Mouse (Mus musculus) thymus, postnatal 14 days (tissue): Measurements from ENCODE around the gene Vwa7.
"Not testable (repeated sequence)": the region's sequence is repeated elsewhere in the genome, so short reads cannot be mapped to it uniquely, and the experiment has no call there.

Experiments
- DNase-seq: peaks from one replicate; pipeline ENCODE4 v3.0.0; 2021

Vwa7 gene

DNA sequence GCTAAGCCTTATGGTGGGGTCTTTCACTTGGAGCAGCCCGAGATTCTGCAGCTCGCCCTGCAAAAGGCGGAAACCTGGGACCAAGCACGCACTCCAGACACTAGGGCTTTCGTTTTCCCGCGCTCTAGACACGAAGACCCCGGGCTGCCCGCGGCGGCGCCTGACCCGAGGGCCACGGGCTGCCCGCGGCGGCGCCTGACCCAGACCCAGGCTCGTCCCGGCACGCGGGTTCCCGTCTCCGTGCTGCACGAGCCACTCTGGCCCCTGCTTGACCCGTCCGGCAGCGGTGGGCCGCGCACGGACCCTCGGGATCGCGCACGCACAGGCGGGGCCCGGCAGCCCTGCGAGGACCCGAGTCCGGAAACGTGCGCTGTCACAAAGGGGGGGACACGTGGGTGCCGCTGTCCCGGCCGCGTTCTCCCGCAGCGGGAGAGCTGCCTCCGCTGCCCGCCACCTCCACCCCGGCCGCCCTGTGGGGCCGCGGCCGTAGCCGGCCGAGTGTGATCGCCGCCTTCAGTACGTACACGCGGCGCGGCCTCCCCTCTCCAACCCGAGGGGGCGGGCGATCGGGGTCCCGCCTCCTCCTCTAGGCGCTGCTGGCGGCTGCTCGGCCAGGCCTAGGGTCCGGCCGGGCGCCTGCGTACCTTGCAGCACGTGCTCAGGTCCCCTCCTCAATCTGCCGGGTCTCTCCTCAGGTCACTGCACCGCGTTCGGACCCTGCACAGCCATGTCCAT is 15.5 kb upstream of the Vwa7 start, which contains the start of gene Vars:
Vars (plus strand) TSS at position 271 of the 735 bp plus-strand sequence.
- DNase-seq = peak; percentile 82

DNA sequence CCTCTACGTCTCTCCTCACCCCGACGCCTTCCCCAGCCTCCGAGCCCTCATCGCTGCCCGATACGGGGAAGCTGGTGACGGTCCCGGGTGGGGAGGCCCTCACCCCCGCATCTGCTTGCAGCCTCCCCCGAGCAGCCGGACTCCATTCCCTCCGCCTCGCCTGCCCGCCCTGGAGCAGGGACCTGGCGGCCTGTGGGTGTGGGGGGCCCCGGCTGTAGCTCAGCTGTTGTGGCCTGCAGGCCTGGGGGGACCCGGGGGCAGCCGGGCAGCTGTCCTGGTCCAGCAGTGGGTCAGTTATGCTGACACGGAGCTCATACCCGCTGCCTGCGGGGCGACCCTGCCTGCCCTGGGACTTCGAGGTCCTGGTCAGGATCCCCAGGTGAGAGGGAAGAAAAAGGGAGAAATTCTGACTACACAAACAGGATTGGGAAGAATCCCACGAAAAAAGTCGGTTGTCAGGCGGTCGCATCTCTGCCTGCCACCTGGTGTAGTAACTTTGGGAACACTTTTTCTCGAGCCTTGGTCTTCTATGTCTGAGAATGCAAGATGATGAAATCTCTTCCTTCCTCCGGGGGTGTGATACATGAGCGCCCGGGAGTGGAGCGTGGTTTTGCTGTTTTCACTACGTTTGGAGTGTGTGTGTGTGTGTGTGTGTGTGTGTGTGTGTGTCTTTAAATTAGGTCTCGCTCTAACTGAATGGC is 14.8 kb upstream of the Vwa7 start:
- DNase-seq = peak; percentile 34

DNA sequence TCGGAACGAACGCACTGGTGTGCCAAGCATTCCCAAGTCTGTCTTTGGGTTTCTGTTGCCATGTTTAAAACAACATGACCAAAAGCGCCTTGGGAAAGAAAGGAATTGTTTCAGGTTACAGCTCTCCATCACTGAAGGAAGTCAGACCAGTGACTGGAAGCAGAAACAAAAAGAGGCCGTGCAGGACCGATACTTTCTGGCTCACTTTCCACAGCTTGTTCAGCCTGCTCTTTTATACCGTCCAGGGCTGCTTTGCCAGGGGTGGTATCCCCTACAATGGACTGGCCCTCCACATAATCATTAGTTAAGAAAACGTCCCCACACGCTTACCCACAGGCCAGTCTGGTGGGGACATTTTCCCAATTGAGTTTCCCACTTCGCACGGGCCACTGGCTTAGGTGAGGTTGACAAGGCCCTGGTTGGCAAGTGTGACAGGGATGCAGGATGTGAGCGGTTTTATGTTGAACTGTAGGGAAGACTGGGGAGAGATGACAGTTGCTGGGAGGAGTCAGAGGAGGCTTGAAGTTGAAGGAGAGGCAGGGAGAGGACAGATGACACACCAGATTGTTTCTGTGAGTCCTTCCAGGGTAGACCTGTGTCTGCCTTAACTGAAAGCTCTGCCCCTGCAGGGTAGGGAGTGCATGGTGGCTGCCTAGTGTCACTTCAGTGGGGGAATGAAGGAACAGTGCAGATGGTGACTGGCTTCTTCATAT is 14.1 kb upstream of the Vwa7 start:
- DNase-seq = no peak

DNA sequence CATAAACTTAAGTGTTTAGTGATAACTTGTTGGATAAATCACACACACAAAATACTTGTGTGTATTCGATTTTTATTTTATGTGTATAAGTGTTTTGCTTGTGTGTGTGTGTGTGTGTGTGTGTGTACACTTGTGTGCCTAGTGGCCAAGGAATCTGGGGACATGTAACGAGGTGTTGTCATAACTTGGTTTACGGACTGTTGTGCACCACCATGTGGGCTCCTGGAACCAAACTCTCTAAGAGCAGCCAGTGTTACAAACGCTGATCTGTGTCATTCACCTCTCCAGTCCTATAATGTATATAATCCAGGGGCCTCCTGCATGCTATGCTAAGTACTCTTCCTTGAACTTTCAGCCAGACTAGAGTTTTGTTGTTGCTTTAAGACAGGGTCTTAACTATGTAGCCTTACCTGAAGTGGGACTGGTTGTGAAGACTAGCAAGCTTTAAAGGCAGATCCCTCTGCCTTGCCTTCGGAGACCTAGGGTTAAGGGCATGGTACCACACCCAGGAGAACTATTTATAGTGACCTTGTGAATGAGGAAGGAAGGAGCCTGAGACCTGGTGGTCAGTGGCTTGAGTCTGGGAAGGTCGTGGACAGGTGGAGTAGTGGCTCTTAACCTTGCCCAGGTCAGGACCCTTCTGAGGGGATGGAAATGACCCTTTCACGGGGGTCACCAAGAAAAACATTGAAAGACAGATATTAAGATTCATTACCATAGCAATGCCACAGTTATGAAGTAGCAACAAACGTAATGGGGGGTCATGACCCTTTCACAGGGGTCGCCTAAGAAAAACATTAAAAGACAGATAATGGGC is 13.1 kb upstream of the Vwa7 start:
- no peak for DNase-seq

DNA sequence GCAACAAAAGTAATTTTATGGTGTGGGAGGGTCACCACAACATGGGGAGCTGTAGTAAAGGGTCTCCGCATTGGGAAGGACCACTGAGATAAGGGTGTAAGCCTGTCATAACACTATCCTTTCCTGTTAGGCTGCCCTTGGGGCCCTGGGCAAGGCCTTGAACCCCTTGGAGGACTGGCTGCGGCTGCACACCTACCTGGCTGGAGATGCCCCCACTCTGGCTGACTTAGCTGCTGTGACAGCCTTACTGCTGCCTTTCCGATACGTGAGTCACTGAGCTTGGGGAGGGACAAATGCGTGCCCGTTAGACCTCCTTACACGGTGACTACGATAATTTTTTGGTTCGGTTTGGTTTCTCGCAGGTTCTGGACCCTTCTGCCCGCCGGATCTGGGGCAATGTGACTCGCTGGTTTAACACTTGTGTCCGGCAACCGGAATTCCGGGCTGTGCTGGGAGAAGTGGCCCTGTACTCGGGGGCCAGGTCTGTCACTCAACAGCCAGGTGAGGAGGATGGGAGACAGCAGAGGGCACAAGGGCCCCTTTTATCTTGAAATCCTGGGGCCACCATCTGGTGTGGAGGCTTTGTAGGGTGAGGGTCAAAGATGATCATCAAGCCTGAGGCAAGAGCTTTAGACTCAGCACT is 12.2 kb upstream of the Vwa7 start:
- no peak for DNase-seq

DNA sequence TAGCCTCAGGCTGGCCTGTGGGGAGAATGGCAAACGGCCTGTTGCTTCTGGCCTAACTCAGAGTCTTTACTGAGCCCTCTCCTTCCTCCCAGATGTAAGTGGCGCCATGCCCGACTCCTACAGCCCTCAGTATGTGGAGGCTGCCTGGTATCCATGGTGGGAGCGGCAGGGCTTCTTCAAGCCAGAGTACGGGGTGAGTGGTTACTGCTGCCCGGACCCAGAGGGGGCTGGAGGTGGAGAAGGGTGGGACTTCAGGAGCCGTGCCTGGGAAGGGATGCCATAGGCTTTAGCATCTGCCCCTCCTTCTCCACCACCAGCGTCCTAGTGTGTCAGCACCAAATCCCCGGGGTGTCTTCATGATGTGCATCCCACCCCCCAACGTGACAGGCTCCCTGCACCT is 11.2 kb upstream of the Vwa7 start:
- no peak for DNase-seq

DNA sequence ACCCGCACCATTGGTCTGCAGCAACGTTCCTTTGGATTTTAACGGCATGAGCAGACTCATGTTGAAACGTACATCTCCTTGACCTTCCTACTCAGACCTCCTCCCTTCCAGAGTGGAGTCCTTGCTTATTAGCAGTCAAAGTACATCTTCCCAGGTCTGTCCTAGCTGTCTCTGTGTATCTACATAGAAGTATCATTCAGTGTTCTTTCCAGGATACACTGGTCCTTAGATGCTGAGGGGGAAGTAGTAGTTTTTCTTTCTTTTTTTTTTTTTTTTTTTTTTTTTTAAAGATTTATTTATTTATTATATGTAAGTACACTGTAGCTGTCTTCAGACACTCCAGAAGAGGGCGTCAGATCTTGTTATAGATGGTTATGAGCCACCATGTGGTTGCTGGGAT is 10.5 kb upstream of the Vwa7 start:
- DNase-seq = not testable (repeated sequence)

DNA sequence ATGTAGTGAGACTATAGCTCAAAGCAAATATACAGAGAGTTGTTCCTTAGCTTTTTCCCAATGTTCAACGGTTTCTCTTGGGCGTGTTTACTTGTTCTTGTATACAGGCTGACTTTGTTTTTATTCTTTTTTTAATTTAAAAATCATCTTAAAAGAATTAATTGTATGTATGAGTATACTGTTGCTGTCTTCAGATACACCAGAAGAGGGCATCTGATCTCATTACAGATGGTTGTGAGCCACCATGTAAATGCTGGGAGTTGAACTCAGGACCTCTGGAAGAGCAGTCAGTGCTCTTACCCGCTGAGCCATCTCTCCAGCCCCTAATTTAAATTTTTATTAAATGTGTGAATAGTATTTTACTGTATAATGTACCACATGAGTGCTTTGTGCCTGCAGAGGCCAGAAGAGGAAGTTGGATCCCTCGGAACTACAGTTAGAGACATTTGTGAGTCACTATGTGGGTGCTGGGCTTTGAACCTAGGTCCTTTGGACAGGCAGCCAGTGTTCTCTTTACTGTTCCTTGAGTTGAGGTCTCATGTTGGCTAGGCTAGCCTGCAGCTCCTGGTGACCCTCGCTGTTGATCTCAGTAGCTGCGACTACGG is 8.9 kb upstream of the Vwa7 start:
- DNase-seq = no peak

DNA sequence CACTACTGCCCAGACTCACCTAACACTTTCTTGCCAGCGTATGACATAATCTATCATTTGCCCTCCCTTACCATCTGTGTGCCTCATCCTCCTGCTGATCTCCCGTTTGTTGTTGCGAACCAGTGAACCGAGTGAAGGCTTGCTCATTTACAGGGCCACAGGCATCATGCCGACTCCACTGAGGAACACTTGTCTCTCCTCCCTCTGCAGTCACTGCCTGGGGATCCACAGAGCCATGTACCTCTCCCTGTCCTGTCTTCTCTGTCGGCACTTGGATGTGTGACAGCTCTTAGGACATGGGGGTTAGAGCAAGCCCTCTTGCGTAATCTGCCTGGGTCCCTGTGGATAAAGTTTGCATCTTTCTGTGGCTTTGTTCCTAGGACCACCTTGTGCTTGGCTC is 6.8 kb upstream of the Vwa7 start:
- no peak for DNase-seq

DNA sequence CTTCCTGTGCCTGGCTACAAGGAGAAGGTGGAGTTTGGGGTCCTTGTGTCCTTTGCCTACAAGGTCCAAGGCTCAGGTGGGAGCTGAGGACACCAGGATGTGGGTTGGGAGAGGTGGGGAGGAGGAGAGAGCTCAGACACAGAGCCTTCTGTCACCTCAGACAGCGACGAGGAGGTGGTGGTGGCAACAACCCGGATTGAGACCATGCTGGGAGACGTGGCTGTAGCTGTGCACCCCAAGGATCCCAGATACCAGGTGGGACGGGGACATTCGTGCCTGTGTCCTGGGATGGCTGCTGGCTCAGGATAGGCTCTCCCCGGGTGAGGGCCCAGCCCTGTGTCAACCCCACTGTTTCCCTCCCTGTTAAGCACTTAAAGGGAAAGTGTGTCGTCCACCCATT is 4.9 kb upstream of the Vwa7 start:
- peak; percentile 2 for DNase-seq

DNA sequence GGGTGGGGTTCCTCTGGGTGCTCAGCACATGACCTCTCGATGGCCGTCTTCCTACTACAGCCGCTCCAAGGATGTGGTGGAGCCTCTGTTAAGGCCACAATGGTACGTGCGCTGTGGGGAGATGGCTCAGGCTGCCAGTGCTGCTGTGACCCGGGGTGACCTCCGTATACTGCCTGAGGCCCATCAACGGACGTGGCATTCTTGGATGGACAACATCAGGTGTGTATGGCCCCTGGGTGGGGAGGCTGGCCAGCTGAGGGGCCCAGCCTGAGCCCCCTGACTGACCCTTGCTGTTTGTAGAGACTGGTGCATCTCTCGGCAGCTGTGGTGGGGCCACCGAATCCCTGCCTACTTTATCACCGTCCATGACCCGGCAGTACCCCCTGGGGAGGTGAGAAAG is 3.9 kb upstream of the Vwa7 start:
- no peak for DNase-seq

DNA sequence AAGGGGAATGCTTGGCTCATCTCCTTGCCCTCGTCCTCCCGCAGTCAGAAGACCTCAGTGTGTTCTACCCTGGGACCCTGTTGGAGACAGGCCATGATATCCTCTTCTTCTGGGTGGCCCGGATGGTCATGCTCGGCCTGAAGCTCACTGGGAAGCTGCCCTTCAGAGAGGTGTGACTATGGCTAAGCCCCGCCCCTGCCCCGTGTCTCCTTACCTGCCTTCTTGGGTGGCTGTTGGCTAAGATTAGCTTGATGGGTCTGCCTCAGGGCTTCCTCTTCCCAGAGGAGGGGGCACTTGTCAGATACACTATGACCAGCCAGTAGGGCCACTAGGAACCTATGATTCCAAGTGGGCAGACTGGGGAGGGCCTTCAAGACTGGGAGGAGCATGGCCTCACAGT is 3.2 kb upstream of the Vwa7 start:
- DNase-seq = no peak

DNA sequence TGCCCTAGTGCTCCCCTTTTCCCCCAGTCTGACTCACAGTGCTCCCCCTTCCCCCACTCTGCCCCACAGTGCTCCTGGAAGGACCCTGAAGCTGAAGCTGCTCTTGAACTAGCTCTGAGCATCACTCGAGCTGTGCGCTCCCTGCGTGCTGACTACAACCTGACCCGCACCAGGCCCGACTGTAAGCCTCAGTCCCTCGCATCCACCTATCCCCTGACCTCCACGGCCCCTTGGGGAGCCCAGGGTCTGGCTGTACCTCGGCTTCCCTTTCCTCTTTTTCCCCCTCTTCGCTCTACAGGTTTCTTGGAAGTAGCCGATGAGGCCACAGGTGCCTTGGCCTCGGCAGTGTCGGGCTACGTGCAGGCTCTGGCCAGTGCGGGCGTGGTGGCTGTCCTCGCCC is 1.1 kb upstream of the Vwa7 start:
- DNase-seq = no peak

DNA sequence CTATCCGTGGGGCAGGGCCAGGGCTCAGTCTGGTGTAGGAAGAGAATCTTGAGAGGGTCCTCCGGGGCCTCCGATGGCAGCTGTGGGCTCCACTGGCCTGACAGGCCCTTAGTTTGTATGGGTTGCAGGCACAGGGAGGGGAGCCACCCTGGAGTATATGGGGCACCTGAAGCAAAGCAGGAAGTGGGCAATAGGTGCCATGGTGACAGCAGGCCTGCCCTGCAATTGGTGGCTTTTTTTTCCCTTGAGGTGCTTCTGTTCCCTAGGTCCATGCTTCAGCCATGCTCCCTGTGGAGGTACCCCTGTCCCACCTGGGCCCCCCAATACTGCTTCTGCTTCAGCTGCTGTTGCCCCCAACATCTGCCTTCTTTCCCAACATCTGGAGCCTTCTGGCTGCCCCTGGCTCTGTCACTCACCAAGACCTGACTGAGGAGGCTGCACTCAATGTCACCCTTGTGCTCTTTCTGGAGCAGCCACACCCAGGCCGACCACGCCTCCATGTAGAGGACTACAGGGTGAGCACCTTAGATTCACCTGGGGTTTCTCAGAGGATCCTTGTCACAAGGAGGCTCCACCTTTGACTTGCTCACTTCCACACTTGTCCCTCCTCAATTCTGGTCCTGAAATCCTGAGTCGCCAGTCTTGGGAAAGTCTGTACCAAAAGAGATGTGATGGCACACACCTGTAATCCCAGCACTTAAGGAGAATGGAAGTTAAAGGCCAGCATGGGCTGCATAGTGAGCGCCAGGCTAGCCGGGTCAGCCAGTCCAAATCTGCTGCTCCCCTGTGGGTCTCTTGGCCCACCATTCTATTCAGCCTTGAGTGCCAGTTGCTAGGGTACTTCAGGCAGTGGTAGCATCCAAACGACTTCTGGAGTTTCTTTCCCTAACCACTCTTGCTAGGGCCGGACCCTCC is 669 bp downstream of the Vwa7 start:
- DNase-seq = peak; percentile 47

DNA sequence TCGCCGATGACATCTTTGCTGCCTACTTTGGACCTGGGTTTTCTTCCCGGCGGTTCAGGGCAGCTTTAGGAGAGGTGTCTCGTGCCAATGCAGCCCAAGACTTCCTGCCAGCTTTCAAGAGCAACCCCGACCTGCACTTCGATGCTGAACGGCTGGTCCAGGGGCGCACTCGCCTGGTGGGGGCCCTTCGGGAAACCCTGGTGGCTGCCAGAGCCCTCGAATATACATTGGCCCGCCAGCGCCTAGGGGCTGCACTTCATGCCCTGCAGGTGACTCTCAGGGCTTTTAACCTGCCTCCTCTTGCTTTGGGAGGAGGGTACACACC is 1.3 kb downstream of the Vwa7 start:
- DNase-seq = no peak

DNA sequence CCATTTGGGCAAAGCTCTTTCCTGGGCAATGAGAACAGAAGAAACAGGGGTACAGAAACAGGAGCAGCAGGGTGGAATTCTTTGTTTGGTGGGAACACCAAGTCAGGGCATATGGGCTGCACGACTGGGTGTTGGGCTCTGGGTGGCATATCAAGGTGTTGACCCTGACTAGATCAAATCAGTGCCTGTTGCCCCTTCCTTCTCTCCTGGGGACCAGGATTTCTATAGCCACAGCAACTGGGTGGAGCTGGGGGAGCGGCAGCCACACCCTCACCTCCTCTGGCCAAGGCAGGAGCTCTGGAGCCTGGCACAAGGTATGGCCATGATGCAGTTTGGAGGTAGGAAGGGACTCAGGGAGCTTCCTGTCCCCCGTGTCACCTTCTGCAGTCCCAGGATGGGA is 1.8 kb downstream of the Vwa7 start:
- DNase-seq = no peak

DNA sequence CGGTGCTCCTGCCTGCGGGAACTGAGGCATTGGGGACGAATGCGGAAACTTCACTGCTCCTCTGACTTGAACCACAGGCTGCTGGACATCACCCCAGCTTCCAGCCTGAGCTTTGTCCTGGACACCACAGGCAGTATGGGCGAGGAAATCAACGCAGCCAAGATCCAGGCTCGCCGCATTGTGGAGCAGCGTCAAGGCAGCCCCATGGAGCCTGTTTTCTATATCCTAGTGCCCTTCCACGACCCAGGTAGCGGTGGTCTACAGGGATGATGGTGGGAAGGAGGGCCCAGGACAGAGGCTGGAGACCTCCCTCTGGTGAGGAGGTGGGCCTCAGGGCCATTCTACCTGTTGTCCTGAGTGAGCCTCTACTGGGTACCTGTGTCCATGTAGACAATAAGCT is 3.5 kb downstream of the Vwa7 start:
- no peak for DNase-seq

DNA sequence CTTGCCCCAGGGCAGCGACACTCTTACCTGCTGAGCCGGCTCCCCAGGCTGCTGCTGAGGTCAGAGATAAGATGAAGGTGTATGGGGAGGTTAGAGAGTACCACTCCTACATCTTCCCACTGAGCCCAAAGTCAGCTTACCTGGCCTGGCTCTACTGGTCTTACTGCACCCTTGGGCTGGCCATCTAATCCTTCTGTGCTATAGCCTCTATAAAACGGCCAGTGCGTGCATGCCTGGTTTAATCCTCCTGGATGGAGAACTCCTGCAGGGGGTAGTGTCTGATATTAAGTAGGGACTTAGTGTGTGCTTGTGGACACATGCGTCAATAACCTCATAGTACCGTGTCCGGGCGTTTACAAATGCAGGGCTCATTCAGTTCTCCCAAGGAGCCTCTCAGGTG is 4.2 kb downstream of the Vwa7 start:
- DNase-seq = no peak

DNA sequence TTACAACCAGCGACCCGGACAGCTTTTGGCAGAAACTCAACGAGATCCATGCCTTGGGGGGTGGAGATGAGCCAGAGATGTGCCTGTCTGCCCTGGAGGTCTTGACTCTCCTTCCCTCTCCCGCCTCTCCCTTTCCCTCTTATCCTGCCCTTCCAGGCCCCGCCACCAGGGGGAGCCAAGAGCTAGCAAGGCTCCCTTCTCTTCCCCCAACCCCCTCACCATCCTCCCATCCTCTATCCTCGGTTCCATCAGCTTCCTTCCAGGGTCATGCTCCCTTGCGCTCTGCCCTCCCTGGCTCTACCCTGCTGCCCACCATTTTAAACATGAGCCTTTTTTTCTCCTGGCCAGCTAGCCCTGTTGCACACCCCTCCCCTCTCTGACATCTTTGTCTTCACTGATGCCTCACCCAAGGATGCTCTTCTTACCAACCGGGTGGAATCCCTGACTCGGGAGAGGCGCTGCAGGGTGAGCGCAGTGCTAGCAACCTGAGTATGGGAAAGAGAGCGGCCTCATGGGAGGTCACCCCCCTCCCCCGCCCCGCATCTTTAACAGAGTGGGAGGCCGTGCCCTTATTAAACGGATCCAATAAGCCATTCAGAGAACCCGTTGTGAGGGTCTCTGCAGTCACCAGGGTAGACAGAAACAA is 4.9 kb downstream of the Vwa7 start:
- DNase-seq = peak; percentile 94

DNA sequence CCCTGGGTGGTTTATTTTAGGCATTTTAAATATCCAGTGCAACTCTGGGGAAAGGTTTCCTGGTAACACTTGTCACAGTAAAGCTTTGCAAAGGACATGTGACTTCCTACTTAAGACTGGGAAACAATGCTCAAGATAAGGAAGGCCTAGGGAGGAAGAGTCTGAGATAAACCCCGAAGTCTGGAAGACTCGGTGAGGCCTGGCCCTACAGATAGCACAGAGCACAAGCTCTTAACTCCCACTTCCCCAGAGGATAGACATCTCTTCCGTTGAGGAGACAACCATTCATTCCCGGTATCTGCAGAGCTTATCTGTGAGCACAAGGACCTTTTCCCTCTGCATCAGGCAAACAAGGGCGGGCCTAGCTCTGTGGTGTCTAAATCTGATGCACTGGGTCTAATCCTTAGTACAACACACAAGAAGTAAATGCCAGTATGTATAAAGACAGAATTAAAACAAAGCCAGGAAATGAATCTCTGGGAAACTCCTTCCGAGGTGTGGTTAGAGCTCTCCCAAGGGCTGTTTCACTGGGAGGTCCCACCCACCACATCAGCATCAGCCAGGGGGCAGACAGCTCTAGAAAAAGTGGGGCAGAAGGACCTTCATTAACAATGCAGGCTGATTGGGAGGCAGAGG is 5.6 kb downstream of the Vwa7 start:
- no peak for DNase-seq
